Mouse (Mus musculus) cerebellum, postnatal 14 days (tissue): ENCODE data around the gene Coa6.
"Not testable (repeated sequence)": the region's sequence is repeated elsewhere in the genome, so short reads cannot be mapped to it uniquely, and the experiment has no call there.

Source experiments
- DNase-seq, 2 experiments: peaks; one replicate each; pipeline ENCODE4 v3.0.0; 2021; ENCODE audit warnings: mixed read lengths in 2 of 2

The Coa6 gene

DNA sequence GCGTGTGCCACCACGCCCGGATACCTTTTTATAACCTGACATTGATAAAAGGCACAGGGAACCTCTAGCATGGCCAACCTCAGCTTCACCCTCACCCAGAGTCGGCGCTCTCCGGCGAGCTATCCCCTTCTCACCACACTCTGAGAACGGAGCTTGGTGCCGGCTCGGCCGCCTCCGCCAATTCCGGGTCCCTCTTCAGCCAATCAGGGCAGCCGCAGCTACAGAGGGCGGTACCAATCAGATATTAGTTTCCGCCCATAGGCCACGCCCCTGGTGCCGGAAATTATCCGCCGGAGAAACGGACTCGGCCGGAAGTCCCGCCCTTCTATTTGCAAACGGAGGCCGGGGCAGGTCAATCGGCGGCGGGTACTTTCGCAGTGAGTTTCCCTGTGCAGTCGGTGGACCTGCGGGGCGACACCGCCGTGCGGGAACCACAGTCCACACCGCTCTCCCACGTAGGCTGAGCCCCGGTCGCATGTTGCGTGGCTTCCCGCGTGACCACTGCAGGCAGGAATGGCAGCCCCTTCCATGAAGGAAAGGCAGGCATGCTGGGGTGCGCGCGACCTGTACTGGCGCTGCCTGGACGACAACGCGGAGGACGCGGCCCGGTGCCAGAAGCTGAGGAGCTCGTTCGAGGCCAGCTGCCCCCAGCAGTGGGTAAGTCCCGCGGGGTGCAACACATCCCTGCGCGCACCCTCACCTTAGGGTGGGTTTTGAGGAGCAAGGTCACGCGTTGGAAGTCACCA is at the start of gene Coa6:
Gene Coa6, plus strand, starts transcription at position 342 of the 746 bp plus-strand sequence.
- DNase-seq, result peak; percentile 99

DNA sequence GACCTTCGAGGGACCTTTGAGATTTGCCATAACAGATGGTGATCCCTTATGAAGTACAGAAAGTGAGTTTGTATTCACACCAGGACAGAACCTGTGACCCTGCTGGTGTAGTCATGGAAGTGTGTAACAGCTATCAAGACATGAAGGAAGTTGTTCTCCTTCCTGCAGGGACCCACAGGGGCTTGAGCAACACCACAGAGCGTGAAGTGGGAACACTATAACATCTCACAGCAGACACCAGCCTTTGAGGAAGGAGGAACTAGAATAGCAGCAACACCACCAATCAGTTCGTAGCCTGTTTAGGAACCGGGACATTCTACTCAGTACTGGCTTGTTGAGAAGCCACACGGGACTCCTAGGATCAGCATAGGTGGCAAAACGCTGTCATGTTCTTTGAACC is 42.7 kb upstream of the Coa6 start:
- no peak for DNase-seq

DNA sequence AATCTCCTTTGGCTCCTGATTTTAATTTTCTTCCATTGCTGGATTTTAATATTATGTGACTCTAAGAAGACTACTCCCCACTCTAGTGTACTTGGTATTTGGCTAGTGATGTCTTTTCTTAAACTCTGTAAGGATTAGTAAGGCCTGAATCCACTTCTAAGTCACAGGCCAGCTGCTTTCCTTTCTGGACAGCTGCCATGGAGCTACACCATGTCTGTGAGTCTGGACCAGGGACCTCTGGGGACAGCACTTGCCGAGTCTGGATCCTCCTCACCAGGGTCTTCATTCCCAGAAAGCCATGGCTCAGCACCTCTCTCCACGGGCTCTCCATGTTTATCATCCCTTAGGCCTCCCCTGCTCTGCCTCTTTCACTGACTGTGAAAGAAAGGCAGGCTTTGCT is 42.2 kb upstream of the Coa6 start:
- no peak for DNase-seq

- no peak for DNase-seq
Measured at GRCm38 (mm10) chr8:126381299-126381698, 41.0 kb upstream of the Coa6 start.

DNA sequence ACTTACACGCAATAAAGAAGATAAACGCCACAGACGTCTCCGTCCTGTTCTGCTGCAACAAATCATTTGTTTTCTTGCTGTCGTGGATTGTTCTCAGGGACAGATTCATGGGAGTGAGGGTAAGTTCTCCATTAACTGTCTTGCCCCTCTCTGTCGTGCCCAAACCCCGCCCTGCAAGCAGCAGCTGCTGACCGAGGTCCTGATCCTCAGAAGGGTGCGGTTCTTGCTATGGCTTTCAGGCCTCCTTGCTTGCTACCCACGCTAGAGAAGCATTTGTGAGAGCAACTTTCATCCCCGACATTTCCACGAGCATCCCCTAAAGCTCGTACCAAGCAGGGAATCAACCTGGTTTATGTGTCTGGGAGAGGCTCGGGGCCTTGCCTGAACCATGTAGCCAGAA is 40.1 kb upstream of the Coa6 start:
- no peak for DNase-seq

DNA sequence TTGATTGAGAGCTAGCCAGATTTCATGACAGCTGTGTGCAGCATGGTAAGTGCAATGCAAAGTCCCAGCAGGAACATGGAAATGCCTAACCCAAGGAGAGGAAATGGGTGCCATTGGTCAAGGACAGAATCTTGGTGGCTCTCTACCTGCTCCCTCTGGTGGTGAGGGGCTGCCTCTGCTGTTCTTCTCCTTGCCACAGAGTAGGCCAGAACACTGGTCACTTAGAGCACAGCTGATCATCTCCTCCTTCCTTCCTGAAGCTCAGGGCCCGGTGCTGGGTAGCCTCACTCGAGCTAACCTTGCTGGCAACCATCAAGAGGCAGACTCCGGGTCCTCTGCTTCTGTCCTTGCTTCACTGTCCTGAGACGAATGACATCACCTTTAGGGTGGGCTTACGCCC is 39.6 kb upstream of the Coa6 start:
- DNase-seq, result peak; percentile 78

GRCm38 (mm10) chr8:126387566-126387965 is 34.7 kb upstream of the Coa6 start:
- no peak for DNase-seq

- DNase-seq, result peak; percentile 81 to 86
Measured at GRCm38 (mm10) chr8:126391541-126391940, 30.8 kb upstream of the Coa6 start.

DNA sequence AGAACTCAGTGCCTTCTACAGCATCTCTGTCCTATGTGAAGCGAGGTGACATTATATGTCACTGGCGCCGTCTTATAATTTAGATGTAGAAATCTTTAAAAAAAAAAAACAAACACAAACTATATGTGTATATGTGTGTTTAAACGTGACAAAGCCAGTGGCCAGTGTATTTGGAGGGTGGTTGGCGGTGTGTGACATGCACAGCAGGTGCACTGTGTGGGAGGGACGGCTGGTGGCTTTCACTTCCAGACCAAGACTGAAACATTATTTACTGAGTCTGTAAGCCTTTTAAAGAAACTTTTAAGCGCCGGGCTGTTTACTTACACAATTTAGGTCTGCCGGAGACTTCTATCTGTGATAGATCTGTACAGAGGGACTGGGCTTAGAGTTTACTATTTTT is 26.9 kb upstream of the Coa6 start:
- DNase-seq, result no peak

GRCm38 (mm10) chr8:126395917-126396316 is 26.4 kb upstream of the Coa6 start:
- DNase-seq, result no peak

DNA sequence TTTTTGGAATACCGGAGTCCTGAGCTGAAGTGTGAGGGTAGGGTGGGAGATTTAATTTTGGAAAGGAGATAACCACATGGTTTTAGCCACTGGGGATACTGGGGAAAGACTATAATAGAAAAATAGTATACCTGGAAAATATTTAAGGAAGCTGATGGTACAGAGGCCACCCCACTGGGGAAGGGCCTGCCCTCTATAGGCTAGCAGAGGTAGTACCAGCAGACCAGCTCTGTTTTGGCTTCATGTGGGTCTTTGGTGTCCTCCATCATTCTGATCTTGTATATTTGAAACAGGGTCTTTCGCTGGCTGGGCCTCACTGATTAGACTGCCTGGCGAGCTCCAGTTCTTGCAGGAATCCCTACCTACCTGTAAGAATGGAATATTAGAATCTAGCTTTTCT is 24.0 kb upstream of the Coa6 start:
- DNase-seq, result peak; percentile 34 to 37

DNA sequence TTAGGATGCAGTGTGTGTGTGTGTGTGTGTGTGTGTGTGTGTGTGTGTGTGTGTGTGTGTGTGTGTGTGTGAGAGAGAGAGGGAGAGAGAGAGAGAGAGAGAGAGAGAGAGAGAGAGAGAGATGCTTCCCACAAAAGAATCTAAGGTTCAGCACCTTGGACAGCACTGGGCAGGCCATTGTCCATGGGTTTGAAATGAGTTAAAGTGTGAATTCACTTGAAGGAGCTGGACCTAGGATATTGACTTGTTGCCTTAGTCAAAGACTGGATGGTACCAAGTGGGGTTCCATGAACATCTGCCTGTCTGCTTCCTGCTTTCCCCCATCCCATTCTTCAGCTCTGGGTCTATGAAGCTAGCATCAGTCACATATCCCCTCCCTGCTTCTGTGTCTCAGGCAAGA is 17.8 kb upstream of the Coa6 start:
- not testable (repeated sequence) for DNase-seq

GRCm38 (mm10) chr8:126405030-126405429 is 17.3 kb upstream of the Coa6 start:
- DNase-seq, result no peak

DNA sequence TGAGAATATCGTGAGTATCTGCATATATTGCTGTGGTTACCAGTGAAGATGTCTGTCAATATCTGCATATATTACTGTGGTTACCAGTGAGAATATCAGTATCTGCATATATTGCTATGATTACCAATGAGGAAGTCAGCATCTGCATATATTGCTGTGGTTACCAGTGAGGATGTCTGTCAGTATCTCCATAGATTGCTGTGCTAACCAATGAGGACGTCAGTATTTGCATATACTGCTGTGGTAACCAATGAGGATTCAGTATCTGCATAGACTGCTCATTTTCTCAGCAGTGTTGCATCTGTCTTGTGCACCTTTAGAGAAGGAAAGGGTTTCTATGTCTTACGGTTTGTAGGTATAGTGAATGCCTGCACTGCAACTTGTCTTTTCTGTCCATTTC is 1.5 kb upstream of the Coa6 start:
- DNase-seq, result no peak

- DNase-seq, result peak in 1 of 2 experiments; percentile 45
Measured at GRCm38 (mm10) chr8:126422920-126423300, 595 bp downstream of the Coa6 start.

- DNase-seq, result no peak
Measured at GRCm38 (mm10) chr8:126424163-126424562, 1.8 kb downstream of the Coa6 start.

DNA sequence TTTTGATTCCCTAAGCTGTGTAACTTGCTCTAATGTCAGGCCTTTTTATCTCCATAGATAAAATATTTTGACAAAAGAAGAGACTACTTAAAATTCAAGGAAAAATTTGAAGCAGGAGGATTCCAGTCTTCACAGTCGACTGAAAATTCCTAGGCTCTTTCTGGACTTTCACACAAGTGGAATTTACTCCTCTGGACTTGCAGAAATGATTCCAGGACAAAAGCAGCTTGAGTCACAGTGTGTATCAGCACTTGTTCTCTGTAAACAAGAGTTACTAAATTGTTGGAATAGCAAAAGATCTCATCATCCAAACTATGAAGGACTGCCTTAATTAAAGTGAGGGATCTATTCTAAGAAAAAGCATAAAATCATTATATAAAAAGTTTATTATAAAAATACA is 2.6 kb downstream of the Coa6 start:
- DNase-seq, result no peak

DNA sequence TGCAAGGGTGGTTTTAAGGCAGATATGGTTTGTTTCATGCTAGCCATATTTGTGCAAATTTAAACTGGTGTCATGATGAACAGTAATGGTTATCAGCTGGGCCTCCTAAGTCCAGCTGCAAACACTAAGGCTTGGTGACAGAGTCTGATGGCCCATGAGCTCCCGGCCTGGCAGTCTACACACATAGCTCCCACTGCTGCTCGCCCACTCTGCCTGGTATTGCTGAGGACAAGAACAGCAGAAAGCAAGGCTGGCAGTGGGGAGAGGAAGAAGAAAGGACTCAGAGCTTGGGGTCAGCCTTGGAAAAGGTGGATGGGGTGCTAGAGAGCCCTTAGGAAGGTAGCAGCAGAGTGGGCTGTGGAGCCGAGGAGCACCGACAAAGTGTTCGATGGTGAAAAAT is 7.3 kb downstream of the Coa6 start:
- DNase-seq, result no peak

DNA sequence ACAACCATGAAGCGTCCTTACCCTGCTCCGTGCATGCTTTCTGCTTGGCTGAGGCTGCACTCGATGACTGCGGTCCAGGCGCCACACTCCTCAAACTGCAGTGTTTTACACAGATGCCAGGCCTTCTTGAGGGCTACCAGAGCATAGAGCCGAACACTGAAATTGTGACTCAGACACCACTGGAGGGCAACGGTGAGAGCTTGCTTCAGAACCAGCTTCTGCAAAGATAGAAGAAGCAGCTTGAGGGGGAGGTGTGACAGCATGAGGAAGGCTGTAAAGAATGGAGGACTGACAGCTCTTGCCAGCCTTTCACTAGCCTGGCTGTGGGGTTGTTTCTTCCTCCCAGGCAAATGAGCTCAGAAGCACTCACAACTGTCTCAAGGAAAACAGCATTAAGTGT is 11.5 kb downstream of the Coa6 start:
- peak in 1 of 2 experiments; percentile 14 for DNase-seq

DNA sequence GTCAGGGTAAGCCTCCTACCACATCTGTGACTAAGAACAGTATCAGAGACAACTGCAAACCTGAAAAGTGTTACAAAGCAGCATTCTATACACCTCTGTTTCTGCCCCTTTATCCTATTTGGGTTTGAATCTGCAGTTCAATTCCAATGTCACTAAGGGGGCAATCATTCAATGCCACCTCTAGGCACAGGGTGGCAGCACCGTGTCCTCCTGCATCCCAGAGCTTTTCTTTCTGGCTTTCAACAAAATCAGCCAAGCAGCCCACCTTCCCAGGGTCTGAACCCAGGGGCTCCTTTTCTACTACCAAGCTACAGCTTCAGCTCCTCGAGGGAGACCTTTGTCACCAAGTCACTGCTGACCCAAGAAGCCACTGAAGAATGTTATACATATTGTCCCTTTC is 16.6 kb downstream of the Coa6 start:
- DNase-seq, result peak in 1 of 2 experiments; percentile 23

- no peak for DNase-seq
Measured at GRCm38 (mm10) chr8:126451158-126451557, 28.8 kb downstream of the Coa6 start.

- peak; percentile 26 to 44 for DNase-seq
Measured at GRCm38 (mm10) chr8:126455383-126455782, 33.1 kb downstream of the Coa6 start.

DNA sequence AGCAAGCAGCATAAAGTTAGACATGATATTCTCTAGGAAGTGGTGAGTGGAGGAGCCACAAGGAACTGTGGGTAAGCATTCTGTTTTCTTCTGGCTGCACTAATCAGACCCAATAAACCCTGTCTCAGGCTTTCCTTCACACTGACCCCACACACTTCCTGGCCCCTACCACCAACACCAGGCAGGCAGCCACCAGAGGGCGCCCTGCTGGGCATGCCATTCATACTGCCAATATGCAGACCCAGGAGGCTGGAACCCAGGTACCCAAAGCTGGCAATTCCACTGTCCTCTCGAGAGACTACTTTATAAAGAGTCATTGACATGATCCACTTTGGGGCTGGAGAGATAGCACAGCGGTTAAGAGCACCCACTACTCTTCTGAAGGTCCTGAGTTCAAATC is 38.0 kb downstream of the Coa6 start:
- peak; percentile 53 to 69 for DNase-seq

- DNase-seq, result no peak
Measured at GRCm38 (mm10) chr8:126461735-126462134, 39.4 kb downstream of the Coa6 start.

- no peak for DNase-seq
Measured at GRCm38 (mm10) chr8:126464071-126464470, 41.8 kb downstream of the Coa6 start.
